Mouse (Mus musculus): Measurements from ENCODE around the gene Nol10.

Gene Nol10

GRCm38 (mm10) chr12:17357795-17358194, 9.5 kb downstream of the Nol10 start:
- peaks cover 99% of the 10 kb centered on the region for H3K36me3 ChIP-seq (ENCODE audit: insufficient read depth, low read length)
- TF ChIP-seq NANOG (IDR thresholded peaks at IDR 0.05; ENCODE audit: borderline replicate concordance, low read length): no peak
- no peak for TF ChIP-seq CTCF (conservative IDR thresholded peaks at IDR 0.05; ENCODE audit: low read length)
- no peak for TF ChIP-seq POU5F1 (IDR thresholded peaks at IDR 0.05; ENCODE audit: borderline replicate concordance, low read length)
- peaks cover 9% of the 10 kb centered on the region for H3K9me3 ChIP-seq (ENCODE audit: low read length)
- H3K27me3 ChIP-seq (ENCODE audit: insufficient read depth, low read length): no peaks in the 10 kb centered on the region
- H3K4me1 ChIP-seq (replicated peaks; ENCODE audit: low read depth, low read length): no peaks in the 10 kb centered on the region
- no peak overlapping the region for H3K4me3 ChIP-seq (replicated peaks; ENCODE audit: low read length)

GRCm38 (mm10) chr12:17358981-17359380, 10.7 kb downstream of the Nol10 start:
- no peaks in the 10 kb centered on the region for H3K4me1 ChIP-seq (replicated peaks; ENCODE audit: low read depth, low read length)
- H3K36me3 ChIP-seq (ENCODE audit: insufficient read depth, low read length): peaks cover 99% of the 10 kb centered on the region
- H3K27me3 ChIP-seq (ENCODE audit: insufficient read depth, low read length): no peaks in the 10 kb centered on the region
- no peak overlapping the region for H3K4me3 ChIP-seq (replicated peaks; ENCODE audit: low read length)
- TF ChIP-seq NANOG (IDR thresholded peaks at IDR 0.05; ENCODE audit: borderline replicate concordance, low read length): no peak
- TF ChIP-seq POU5F1 (IDR thresholded peaks at IDR 0.05; ENCODE audit: borderline replicate concordance, low read length): no peak
- TF ChIP-seq CTCF (conservative IDR thresholded peaks at IDR 0.05; ENCODE audit: low read length): no peak; the same call in 1 of the 2 replicates
- peaks cover 9% of the 10 kb centered on the region for H3K9me3 ChIP-seq (ENCODE audit: low read length)

- no peaks in the 10 kb centered on the region for H3K27me3 ChIP-seq (ENCODE audit: insufficient read depth, low read length)
- H3K36me3 ChIP-seq (ENCODE audit: insufficient read depth, low read length): peaks cover 98% of the 10 kb centered on the region
- H3K4me3 ChIP-seq (replicated peaks; ENCODE audit: low read length): no peak overlapping the region
- no peaks in the 10 kb centered on the region for H3K4me1 ChIP-seq (replicated peaks; ENCODE audit: low read depth, low read length)
- no peak for TF ChIP-seq CTCF (conservative IDR thresholded peaks at IDR 0.05; ENCODE audit: low read length)
- TF ChIP-seq NANOG (IDR thresholded peaks at IDR 0.05; ENCODE audit: borderline replicate concordance, low read length): no peak
- TF ChIP-seq POU5F1 (IDR thresholded peaks at IDR 0.05; ENCODE audit: borderline replicate concordance, low read length): no peak
- H3K9me3 ChIP-seq (ENCODE audit: low read length): peaks cover 9% of the 10 kb centered on the region
Observed at GRCm38 (mm10) chr12:17360104-17360503, 11.8 kb downstream of the Nol10 start.

- Histone ChIP-seq H3K4me3 (replicated peaks; ENCODE audit: low read length) (no peak overlapping the region), H3K9me3 (ENCODE audit: low read length) (peaks cover 9% of the 10 kb centered on the region), H3K36me3 (ENCODE audit: insufficient read depth, low read length) (peaks cover 98% of the 10 kb centered on the region), H3K27me3 (ENCODE audit: insufficient read depth, low read length) (no peaks in the 10 kb centered on the region), H3K4me1 (replicated peaks; ENCODE audit: low read depth, low read length) (no peaks in the 10 kb centered on the region)
- no peak for TF ChIP-seq CTCF (conservative IDR thresholded peaks at IDR 0.05; ENCODE audit: low read length)
- TF ChIP-seq POU5F1 (IDR thresholded peaks at IDR 0.05; ENCODE audit: borderline replicate concordance, low read length): no peak
- no peak for TF ChIP-seq NANOG (IDR thresholded peaks at IDR 0.05; ENCODE audit: borderline replicate concordance, low read length)
Observed at GRCm38 (mm10) chr12:17360650-17361049, 12.4 kb downstream of the Nol10 start.

- TF ChIP-seq CTCF (conservative IDR thresholded peaks at IDR 0.05; ENCODE audit: low read length) (no peak), NANOG (IDR thresholded peaks at IDR 0.05; ENCODE audit: borderline replicate concordance, low read length) (no peak), POU5F1 (IDR thresholded peaks at IDR 0.05; ENCODE audit: borderline replicate concordance, low read length) (no peak)
- Histone ChIP-seq H3K4me1 (replicated peaks; ENCODE audit: low read depth, low read length) (no peaks in the 10 kb centered on the region), H3K4me3 (replicated peaks; ENCODE audit: low read length) (no peak overlapping the region), H3K36me3 (ENCODE audit: insufficient read depth, low read length) (peaks cover 94% of the 10 kb centered on the region), H3K9me3 (ENCODE audit: low read length) (peaks cover 9% of the 10 kb centered on the region), H3K27me3 (ENCODE audit: insufficient read depth, low read length) (no peaks in the 10 kb centered on the region)
Observed at GRCm38 (mm10) chr12:17362316-17362715, 14.1 kb downstream of the Nol10 start.

- Histone ChIP-seq H3K36me3 (ENCODE audit: insufficient read depth, low read length) (peaks cover 91% of the 10 kb centered on the region), H3K27me3 (ENCODE audit: insufficient read depth, low read length) (no peaks in the 10 kb centered on the region), H3K4me1 (replicated peaks; ENCODE audit: low read depth, low read length) (no peaks in the 10 kb centered on the region), H3K9me3 (ENCODE audit: low read length) (no peaks in the 10 kb centered on the region), H3K4me3 (replicated peaks; ENCODE audit: low read length) (no peak overlapping the region)
- TF ChIP-seq CTCF (conservative IDR thresholded peaks at IDR 0.05; ENCODE audit: low read length) (peak; percentile 43), POU5F1 (IDR thresholded peaks at IDR 0.05; ENCODE audit: borderline replicate concordance, low read length) (no peak)
Observed at GRCm38 (mm10) chr12:17366981-17367380, 18.7 kb downstream of the Nol10 start.

GRCm38 (mm10) chr12:17369111-17369510, 20.9 kb downstream of the Nol10 start:
- H3K36me3 ChIP-seq (ENCODE audit: insufficient read depth, low read length): peaks cover 91% of the 10 kb centered on the region
- no peak for TF ChIP-seq NANOG (IDR thresholded peaks at IDR 0.05; ENCODE audit: borderline replicate concordance, low read length)
- no peak for TF ChIP-seq POU5F1 (IDR thresholded peaks at IDR 0.05; ENCODE audit: borderline replicate concordance, low read length)
- TF ChIP-seq CTCF (conservative IDR thresholded peaks at IDR 0.05; ENCODE audit: low read length): no peak
- no peaks in the 10 kb centered on the region for H3K27me3 ChIP-seq (ENCODE audit: insufficient read depth, low read length)
- no peaks in the 10 kb centered on the region for H3K9me3 ChIP-seq (ENCODE audit: low read length)
- H3K4me3 ChIP-seq (replicated peaks; ENCODE audit: low read length): no peak overlapping the region
- H3K4me1 ChIP-seq (replicated peaks; ENCODE audit: low read depth, low read length): no peaks in the 10 kb centered on the region

- peaks cover 91% of the 10 kb centered on the region for H3K36me3 ChIP-seq (ENCODE audit: insufficient read depth, low read length)
- no peaks in the 10 kb centered on the region for H3K27me3 ChIP-seq (ENCODE audit: insufficient read depth, low read length)
- H3K9me3 ChIP-seq (ENCODE audit: low read length): no peaks in the 10 kb centered on the region
- H3K4me1 ChIP-seq (replicated peaks; ENCODE audit: low read depth, low read length): no peaks in the 10 kb centered on the region
- TF ChIP-seq POU5F1 (IDR thresholded peaks at IDR 0.05; ENCODE audit: borderline replicate concordance, low read length) (no peak), NANOG (IDR thresholded peaks at IDR 0.05; ENCODE audit: borderline replicate concordance, low read length) (no peak), CTCF (conservative IDR thresholded peaks at IDR 0.05; ENCODE audit: low read length) (no peak)
- no peak overlapping the region for H3K4me3 ChIP-seq (replicated peaks; ENCODE audit: low read length)
Observed at GRCm38 (mm10) chr12:17369551-17370325, 21.5 kb downstream of the Nol10 start.

Measured in E14TG2a.4 (cell line).